In the genomic region with DNA sequence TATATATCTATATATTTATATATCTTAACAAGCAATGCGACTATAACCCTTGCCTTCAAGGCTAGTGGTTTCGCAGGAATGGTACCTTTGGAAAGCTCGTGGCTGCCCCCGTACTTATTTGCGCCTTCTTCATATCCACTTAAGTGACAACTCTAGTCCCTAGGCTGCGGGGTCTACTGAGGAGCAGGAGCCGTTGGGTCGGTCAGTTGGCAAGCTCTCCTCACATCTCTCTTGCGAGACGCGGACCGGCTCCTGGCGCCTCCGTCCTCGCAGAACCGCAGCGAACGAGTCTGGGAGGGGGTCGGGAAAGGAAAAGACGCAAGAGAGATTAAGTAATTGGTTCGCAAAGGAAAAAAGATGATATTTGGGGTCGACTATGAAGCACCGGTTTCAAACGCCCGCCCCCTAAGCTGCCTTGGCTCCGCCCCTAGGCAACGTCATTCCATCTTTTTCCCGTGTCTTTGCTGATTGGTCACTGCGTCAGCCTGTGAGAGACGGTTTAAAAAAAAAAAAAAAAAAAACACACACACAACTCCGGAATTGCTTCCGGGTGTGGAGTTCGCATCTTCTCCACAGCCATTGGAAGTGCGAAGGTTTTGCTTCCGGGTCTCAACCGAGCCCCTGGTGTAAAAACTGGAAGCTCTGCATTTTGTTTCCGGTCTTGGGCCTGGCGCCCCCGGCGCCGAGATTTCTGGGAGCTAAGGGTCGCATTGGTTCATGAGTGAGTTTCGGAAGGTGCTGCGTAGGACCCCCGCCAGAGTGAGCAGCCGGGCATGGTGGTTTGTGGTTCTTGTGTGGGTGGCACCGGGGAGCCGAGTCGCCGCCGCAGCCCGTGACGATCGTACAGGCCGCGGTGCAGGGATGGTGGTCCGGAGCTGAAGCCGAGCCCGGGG, we compare ENCODE assay signal across 8 mouse cellular contexts. TPM values are rescaled to one million over a fixed set of nuclear protein-coding genes. Genes with fewer than 3 reads are reported as not detected.
DNase-seq lines count a peak whose midpoint lies in the region; ATAC-seq lines count a peak whose summit lies in the region.

A gene (minus strand): TSS at position 460 of the 893 bp plus-strand sequence.
A gene (plus strand): TSS at position 595 of the 893 bp plus-strand sequence.

- ATAC-seq in inflammation-experienced regulatory T-cells, adult 6 months: peak; percentile 80
- peak; percentile 97 for ATAC-seq in megakaryocyte-erythroid progenitor cell, adult 5-6 weeks (replicated peaks; ENCODE audit: low FRiP score, low TSS enrichment, poor library complexity, severe bottlenecking)

- peak; percentile 94 to 97 for DNase-seq in adrenal gland, adult (ENCODE audit: inconsistent age in 2 of 2, low spot score in 1 of 2)
- DNase-seq in embryo, embryonic 10.5 days (ENCODE audit: low spot score): peak; percentile 99
- DNase-seq in gastrocnemius, postnatal 14 days: peak; percentile 91
- peak; percentile 96 to 97 for DNase-seq in left cerebral cortex, postnatal 10 days (ENCODE audit: extremely low spot score in 1 of 2, low spot score in 2 of 2)
- peak; percentile 95 for DNase-seq in right cerebral cortex, postnatal 25 days
- DNase-seq in urinary bladder, postnatal 4 days (ENCODE audit: low spot score in 2 of 2): peak; percentile 90 to 92

- intact Hi-C loops in gastrocnemius, postnatal 14 days (cut with DNase I; ENCODE audit: low total_unique reads): no loop called here
- intact Hi-C loops in left cerebral cortex, postnatal 10 days (cut with DNase I): loop anchor here (5.0 kb wide), 1 partner anchor 118 kb away; a partner anchor contains a TSS

RNA-seq across cellular contexts. Expression of the first gene that starts in this region (rescaled TPM):
- not detected for total RNA-seq in gastrocnemius, postnatal 14 days (2021)
- 1 to 10 TPM; 1.9 to 3.5 (median 2.7) TPM for polyA plus RNA-seq in inflammation-experienced regulatory T-cells, adult 6 months (2017; shearing (Covaris generic))
- 1 to 10 TPM; 1.6 to 2.6 TPM for total RNA-seq in left cerebral cortex, postnatal 10 days (2021)
- total RNA-seq in megakaryocyte-erythroid progenitor cell, adult 5-6 weeks (2014; fragmentation: Nextera tagmentation): not detected in 2 replicates
- not detected in 2 replicates for total RNA-seq in megakaryocyte-erythroid progenitor cell, adult 5-6 weeks (2017)

RNA-seq across cellular contexts. Expression of the second gene that starts in this region (rescaled TPM):
- 10 to 100 TPM; 94.1 to 94.4 TPM for total RNA-seq in gastrocnemius, postnatal 14 days (2021)
- polyA plus RNA-seq in inflammation-experienced regulatory T-cells, adult 6 months (2017; shearing (Covaris generic)): 100 to 1,000 TPM; 193 to 283 (median 194) TPM
- total RNA-seq in left cerebral cortex, postnatal 10 days (2021): 10 to 100 TPM; 70.8 to 76.6 TPM
- total RNA-seq in megakaryocyte-erythroid progenitor cell, adult 5-6 weeks (2014; fragmentation: Nextera tagmentation): 161 and 192 TPM in 2 replicates
- total RNA-seq in megakaryocyte-erythroid progenitor cell, adult 5-6 weeks (2017): 286 and 287 TPM in 2 replicates

Comparison
In these comparisons a context has a peak if more than half of its experiments do, and no peak if none do; other contexts are left out.
1. Peak in every context shown above with its lines: DNase-seq and ATAC-seq.